ENCODE assay signal across 9 mouse cellular contexts in the genomic region with DNA sequence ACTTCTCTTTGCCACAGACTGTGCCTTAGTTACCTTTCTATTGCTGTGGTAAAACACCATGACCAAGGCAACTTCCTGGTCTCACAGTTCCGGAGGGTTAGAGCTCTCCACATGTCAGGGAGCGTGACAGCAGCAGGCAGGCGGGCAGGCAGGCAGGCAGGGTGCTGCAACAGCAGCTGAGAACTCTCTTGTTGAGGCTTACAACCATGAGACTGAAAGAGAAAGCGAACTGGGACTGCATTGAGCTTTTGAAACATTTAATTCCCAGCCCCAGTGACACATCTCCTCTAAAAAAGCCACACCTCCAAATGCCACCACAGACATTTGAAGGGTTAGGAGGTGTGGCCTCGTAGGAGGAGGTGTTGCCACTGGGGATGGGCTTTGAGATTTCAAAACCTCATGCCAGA. TPM values are rescaled to one million over a fixed set of nuclear protein-coding genes. Genes with fewer than 3 reads are reported as not detected.
A peak's percentile ranks its signal among the peaks of the same experiment; 100 is the strongest.
DNase-seq lines count a peak whose midpoint lies in the region; ATAC-seq and TF ChIP-seq lines count a peak whose summit lies in the region.
"Had no signal": no experiment of that assay in that cellular context is flagged by ENCODE, and none has a peak within 500 bp of the region (broad histone marks: within the 10 kb centered on the region; RNA-seq: fewer than 3 reads in every experiment).

No protein-coding gene starts in this region.

- intact Hi-C loops in left cerebral cortex, postnatal 14 days (cut with DNase I), result no loop called here

- 57% methylated on average over 5 of the region's 5 CpGs for WGBS in lung, postnatal 0 days
- WGBS in midbrain, embryonic 14.5 days, result 65% methylated on average over 5 of the region's 5 CpGs

- H3K36me3 ChIP-seq in lung, postnatal 0 days (ENCODE audit: insufficient read depth, low read length), result no peaks in the 10 kb centered on the region
- H3K36me3 ChIP-seq in megakaryocyte, embryonic 14.5 days (replicated peaks; ENCODE audit: low read length), result peaks cover 2% of the 10 kb centered on the region
- H3K36me3 ChIP-seq in midbrain, embryonic 14.5 days (ENCODE audit: control insufficient read depth, insufficient read depth, low read length), result no peaks in the 10 kb centered on the region

- no peak for DNase-seq in lung, postnatal 0 days (ENCODE audit: low spot score)
- no peak for DNase-seq in lung, postnatal 10 days
- DNase-seq in midbrain, embryonic 14.5 days, result no peak
- DNase-seq in left cerebral cortex, postnatal 14 days (ENCODE audit: low spot score in 2 of 2), result no peak
- no peak for DNase-seq in layer of hippocampus, adult 9-10 months (ENCODE audit: low spot score)
- DNase-seq: right cerebral cortex, adult 18-20 months had no signal

- H3K27me3 ChIP-seq in lung, postnatal 0 days (replicated peaks; ENCODE audit: insufficient read depth, low read length), result no peaks in the 10 kb centered on the region
- no peaks in the 10 kb centered on the region for H3K27me3 ChIP-seq in megakaryocyte, embryonic 14.5 days (replicated peaks)
- no peaks in the 10 kb centered on the region for H3K27me3 ChIP-seq in midbrain, embryonic 14.5 days (ENCODE audit: control insufficient read depth, insufficient read depth, low read length)

- no peaks in the 10 kb centered on the region for H3K9me3 ChIP-seq in lung, postnatal 0 days (ENCODE audit: low read length)
- H3K9me3 ChIP-seq in megakaryocyte, embryonic 14.5 days, result peaks cover 10% of the 10 kb centered on the region
- no peaks in the 10 kb centered on the region for H3K9me3 ChIP-seq in midbrain, embryonic 14.5 days (ENCODE audit: control insufficient read depth, low read length)

- ATAC-seq in lung, postnatal 0 days, result 0 out of 2 replicates have a peak, but pooled peaks have one; percentile 12
- peak; percentile 78 for ATAC-seq in common myeloid progenitor, adult 5-6 weeks (replicated peaks; ENCODE audit: low read depth, poor library complexity, severe bottlenecking)
- ATAC-seq in midbrain, embryonic 14.5 days (ENCODE audit: low FRiP score, low TSS enrichment), result no peak

- H3K4me2 ChIP-seq in lung, postnatal 0 days (replicated peaks; ENCODE audit: low read depth, low read length), result no peak overlapping the region
- no peak overlapping the region for H3K4me2 ChIP-seq in midbrain, embryonic 14.5 days (ENCODE audit: low read length)

- no peak for TF ChIP-seq CTCF in lung, postnatal 0 days (IDR thresholded peaks at IDR 0.05)

- H3K4me3 ChIP-seq in lung, postnatal 0 days (ENCODE audit: low read depth, low read length), result no peak overlapping the region
- peak overlapping the region; percentile 87 for H3K4me3 ChIP-seq in megakaryocyte, embryonic 14.5 days (replicated peaks)
- H3K4me3 ChIP-seq in midbrain, embryonic 14.5 days (replicated peaks; ENCODE audit: low read depth, low read length), result no peak overlapping the region

- no peaks in the 10 kb centered on the region for H3K4me1 ChIP-seq in lung, postnatal 0 days (ENCODE audit: insufficient read depth, low read depth, low read length)
- H3K4me1 ChIP-seq in megakaryocyte, embryonic 14.5 days, result peaks cover 41% of the 10 kb centered on the region
- H3K4me1 ChIP-seq in midbrain, embryonic 14.5 days (ENCODE audit: control insufficient read depth, insufficient read depth, low read length), result no peaks in the 10 kb centered on the region

- no peak overlapping the region for H3K9ac ChIP-seq in lung, postnatal 0 days (replicated peaks; ENCODE audit: low read depth)
- H3K9ac ChIP-seq in midbrain, embryonic 14.5 days (replicated peaks; ENCODE audit: low read length), result no peak overlapping the region

- no peak overlapping the region for H3K27ac ChIP-seq in lung, postnatal 0 days (ENCODE audit: low read length)
- H3K27ac ChIP-seq in midbrain, embryonic 14.5 days (replicated peaks; ENCODE audit: low read depth, low read length), result no peak overlapping the region
- H3K27ac ChIP-seq: kidney, postnatal 0 days had no signal

- no peak for TF ChIP-seq EP300 in lung, postnatal 0 days (IDR thresholded peaks at IDR 0.05)

RNA-seq across cellular contexts. Expression of a gene that starts 4.6 kb away (rescaled TPM):
- 0.10 and 0.12 TPM in 2 replicates for polyA plus RNA-seq in lung, postnatal 0 days (2015; fragmentation: Nextera tagmentation; extraction: Ambion mirVana)
- total RNA-seq in common myeloid progenitor, adult 5-6 weeks (2017), result 0.18 TPM in 1 of 2 replicates, not detected in the other
- 0.09 TPM in 1 of 2 replicates, not detected in the other for polyA plus RNA-seq in megakaryocyte, embryonic 14.5 days (2012; ENCODE audit: insufficient read depth, low replicate concordance)
- polyA plus RNA-seq in midbrain, embryonic 14.5 days (2014; fragmentation: Nextera tagmentation; extraction: Ambion mirVana), result not detected in 2 replicates
- under 1 TPM; 0.11 TPM for total RNA-seq in left cerebral cortex, postnatal 14 days (2021)

RNA-seq across cellular contexts. Expression of a gene that starts 25.9 kb away (rescaled TPM):
- polyA plus RNA-seq in lung, postnatal 0 days (2015; fragmentation: Nextera tagmentation; extraction: Ambion mirVana), result 0.38 and 0.58 TPM in 2 replicates
- total RNA-seq in common myeloid progenitor, adult 5-6 weeks (2017), result 24.0 and 37.6 TPM in 2 replicates
- 0.85 TPM in 1 of 2 replicates, not detected in the other for polyA plus RNA-seq in megakaryocyte, embryonic 14.5 days (2012; ENCODE audit: insufficient read depth, low replicate concordance)
- 2.5 and 3.4 TPM in 2 replicates for polyA plus RNA-seq in midbrain, embryonic 14.5 days (2014; fragmentation: Nextera tagmentation; extraction: Ambion mirVana)
- 1 to 10 TPM; 1.7 to 1.9 TPM for total RNA-seq in left cerebral cortex, postnatal 14 days (2021)

RNA-seq across cellular contexts. Expression of a gene that starts 50.9 kb away (rescaled TPM):
- 11.4 and 12.6 TPM in 2 replicates for polyA plus RNA-seq in lung, postnatal 0 days (2015; fragmentation: Nextera tagmentation; extraction: Ambion mirVana)
- 137 and 146 TPM in 2 replicates for total RNA-seq in common myeloid progenitor, adult 5-6 weeks (2017)
- polyA plus RNA-seq in megakaryocyte, embryonic 14.5 days (2012; ENCODE audit: insufficient read depth, low replicate concordance), result 47.6 and 219 TPM in 2 replicates
- polyA plus RNA-seq in midbrain, embryonic 14.5 days (2014; fragmentation: Nextera tagmentation; extraction: Ambion mirVana), result 0.84 and 1.3 TPM in 2 replicates
- 1 to 10 TPM; 4.1 to 4.2 TPM for total RNA-seq in left cerebral cortex, postnatal 14 days (2021)
